Mouse (Mus musculus) monocyte, adult 2 months (primary cell): ENCODE measurements around the gene Apbb2.

Experiments
- DNase-seq, 2 experiments: peaks; one replicate each; pipeline ENCODE4 v3.0.0; 2022; ENCODE audit warnings: low spot score in 2 of 2, low read depth in 1 of 2

Gene Apbb2

DNA sequence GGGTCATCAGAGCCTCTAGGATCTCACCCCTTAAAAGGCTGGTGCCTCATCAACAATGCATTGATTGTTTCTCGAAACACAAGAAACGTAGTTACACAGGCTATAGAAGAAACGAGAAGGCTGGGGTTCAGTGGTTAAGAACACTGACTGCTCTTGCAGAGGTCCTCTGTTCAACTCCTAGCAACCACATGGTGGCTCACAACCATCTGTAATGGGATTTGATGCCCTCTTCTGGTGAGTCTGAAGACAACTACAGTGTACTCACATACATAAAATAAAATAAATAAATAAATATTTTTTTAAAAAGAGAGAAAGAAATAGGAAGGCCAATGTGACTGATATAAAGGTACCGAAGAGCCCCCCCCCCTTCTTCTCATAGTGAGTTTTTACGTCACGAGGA is 228.0 kb downstream of the Apbb2 start:
- DNase-seq: no peak

DNA sequence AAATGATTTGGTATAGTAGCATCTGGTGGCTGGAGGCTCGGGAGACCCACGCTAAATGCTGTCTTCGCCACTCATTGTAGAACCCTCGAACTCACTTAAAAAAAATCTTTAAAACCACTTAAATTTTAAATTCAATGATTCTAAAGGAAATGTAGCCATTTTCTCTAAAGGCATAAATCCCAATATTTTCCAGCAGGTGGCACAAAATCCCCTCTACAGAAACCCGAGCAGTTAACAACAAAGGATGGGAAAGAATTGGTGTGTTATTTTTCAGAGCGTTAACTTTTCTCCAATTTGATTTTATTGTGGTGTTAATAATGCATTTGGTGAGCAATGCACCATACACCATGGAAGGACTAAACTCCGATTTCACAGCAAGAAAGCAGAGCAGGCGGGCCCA is 231.1 kb downstream of the Apbb2 start:
- no peak for DNase-seq

DNA sequence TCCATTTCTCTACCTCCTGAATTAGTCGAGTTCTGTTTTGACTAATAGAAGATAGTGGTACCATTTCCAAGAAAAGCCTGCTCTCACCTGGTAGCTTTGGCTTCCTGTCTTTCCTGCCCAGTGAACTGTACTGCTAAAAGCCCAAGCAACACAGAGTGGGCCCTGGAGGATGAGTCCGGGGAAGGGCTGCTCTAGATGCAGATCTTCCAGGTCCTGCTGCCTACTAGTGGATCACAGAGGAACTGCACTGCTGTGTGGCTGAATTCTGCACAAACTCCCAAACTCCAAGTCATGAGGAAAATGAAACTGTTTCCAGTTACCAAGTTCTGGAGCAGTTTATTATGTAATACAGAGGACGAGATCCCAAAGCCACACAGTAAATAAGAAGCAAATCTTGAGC is 232.9 kb downstream of the Apbb2 start:
- DNase-seq: no peak

- no peak for DNase-seq
Measured at GRCm38 (mm10) chr5:66384806-66385446, 233.7 kb downstream of the Apbb2 start.

- DNase-seq: no peak
Measured at GRCm38 (mm10) chr5:66384114-66384513, 234.5 kb downstream of the Apbb2 start.

DNA sequence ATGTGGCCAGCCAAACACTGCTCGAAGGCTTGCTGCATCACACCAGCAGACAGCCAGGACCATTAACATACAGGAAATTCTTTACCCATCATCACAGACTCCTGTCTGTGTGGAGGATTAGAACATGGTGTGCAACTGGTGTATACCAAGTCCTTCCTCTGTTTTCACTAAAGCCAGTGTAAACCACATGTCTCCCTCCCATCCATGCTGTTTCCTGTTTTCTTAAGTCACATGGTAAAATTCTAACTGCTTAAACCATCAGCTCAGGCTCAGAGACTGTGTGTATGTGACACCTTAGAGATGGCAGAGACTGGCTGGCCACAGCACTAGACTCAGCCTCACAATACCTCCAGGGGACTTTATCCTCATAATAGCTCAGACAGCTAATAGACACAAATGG is 236.5 kb downstream of the Apbb2 start:
- DNase-seq: no peak

DNA sequence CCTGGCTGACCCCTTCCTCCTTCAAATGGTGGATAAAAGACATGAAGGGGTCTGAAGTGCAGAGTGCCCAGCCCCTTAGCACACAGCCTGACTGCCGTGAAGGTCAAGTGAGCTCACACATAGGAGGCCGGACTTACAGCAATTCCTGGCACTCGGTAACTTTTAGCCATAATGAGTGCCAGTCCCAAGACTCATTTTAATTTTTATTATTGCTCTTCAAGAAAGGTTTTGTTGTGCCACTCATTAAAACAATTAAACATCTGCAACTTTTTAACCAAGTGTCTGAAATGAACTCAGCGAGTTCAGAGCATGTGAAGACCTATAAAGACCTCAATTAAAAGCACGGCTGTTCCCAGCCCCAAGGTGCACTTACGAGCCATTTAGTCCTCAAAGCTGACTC is 239.6 kb downstream of the Apbb2 start:
- DNase-seq: no peak

DNA sequence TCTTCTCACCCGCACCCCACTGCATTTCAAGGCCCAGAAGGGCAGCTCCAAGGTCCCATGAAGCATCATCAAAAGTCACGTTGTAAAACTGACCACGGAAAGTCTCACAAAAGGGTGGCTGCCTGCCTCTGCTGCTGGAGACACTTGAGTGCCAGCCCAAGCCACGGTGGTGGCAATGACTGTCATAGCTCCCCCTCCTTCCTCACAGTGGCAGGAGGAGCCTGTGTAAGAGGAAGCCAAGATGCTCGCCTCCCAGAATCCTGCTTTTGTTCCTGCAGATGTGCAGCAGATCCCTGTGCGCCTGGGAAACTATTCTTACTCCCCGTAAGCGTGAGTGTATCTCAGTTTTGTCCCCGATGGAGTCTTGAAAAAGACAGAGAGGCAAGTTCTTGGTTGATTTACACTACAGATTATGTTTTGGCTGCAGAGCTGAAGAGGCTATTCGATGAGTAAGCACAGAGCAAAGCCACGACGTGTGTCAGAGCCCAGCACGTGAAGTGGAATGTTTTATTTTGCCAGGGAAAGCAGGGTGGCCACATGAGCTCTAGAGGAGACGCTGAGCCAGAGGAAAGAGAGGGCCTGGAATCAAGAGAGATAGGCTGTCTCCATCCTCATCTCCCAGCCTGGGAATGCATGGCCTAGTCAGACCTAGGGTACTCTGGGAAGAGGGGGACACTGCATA is 241.9 kb downstream of the Apbb2 start:
- DNase-seq: no peak

DNA sequence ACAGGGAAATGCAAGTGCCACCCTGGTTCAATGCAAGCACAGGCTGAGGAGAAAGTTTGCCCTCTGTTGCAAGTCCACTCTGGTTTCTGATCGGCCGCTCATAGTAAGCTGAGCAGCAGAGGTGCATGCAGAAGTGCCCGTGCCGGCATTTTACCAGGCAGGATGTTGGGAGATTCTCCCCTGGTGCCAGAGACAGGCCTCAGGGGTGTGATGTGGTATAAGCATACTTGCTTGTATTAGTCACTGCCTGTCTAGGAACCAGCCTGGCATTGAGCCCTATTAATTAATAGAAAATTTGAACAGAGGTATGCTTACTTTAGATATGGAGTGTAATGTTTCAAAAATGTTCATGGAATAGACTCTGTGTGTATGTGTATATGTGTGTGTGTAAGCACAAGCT is 244.2 kb downstream of the Apbb2 start:
- DNase-seq: no peak

DNA sequence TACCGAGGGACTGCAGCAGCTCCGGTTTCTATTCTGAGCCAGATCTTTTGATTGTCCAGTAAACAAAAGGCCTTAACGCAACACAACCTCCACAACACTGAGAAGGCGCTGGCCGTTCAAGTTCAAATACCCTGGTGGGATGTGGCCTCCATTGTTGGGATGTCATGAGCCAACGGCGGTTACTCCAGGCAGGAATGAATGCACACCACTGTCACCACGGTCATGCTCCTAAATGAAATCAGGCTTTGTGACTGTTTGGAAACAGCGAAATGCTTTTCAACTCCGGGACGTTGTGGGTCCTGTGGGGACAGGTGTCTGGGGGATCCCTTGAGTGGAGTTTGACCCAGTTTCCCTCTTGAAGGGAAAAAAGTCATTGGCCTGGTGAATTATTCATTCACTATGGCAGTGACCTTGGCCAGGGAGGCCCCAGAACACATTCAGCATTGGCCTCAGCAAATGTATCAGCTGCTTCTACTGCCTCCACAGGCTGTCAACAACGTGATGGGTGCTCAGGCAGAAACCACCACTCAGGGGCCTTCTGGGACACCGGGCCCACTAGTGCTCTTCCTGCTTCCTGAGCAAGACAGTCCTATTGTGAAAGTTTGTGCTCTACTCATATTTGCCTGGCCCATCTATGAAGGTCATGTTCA is 244.9 kb downstream of the Apbb2 start:
- no peak for DNase-seq

GRCm38 (mm10) chr5:66371131-66371530 is 247.5 kb downstream of the Apbb2 start:
- no peak for DNase-seq

GRCm38 (mm10) chr5:66368966-66369365 is 249.6 kb downstream of the Apbb2 start:
- no peak for DNase-seq

DNA sequence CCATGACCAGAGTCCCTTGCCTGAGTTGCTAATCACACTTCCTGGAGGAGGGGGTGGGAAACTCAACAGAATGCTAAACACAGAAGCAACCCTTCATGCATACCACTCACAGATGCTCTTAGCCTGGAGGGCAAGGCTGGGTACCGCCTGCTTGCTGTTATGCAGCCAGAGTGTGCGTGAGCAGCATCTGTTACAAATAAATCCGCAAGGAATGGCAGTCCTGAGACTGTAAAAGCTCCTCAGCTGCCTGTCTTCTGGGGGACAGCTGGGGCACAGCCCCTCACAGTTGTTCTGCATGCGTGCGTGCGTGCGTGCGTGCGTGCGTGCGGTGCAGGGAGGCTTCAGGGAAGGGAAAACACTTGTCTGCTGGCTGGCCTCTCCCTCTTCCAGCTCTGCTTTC is 250.9 kb downstream of the Apbb2 start:
- no peak for DNase-seq

GRCm38 (mm10) chr5:66363274-66364261 is 255.0 kb downstream of the Apbb2 start:
- DNase-seq: no peak

DNA sequence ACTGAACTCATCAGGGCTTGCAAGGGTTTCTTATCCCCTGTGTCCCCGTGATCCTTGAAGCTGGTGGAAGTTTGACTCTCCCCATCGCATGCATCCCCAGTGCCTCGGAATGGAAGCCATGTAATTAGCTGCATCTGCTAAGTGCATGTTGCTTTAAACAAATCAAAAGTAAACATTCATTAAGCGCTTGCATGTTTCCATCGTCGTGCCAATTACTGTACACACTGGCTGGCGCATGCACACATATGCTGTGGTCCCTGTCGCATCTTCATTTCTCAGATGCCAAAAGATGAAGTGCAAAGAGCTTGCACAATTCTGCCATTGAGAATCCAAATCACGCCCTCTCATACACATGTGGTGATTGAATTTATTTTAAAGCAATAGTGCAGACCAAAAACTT is 257.8 kb downstream of the Apbb2 start:
- DNase-seq: no peak

GRCm38 (mm10) chr5:66359742-66360423 is 258.7 kb downstream of the Apbb2 start:
- DNase-seq: no peak

GRCm38 (mm10) chr5:66355147-66355546 is 263.4 kb downstream of the Apbb2 start:
- DNase-seq: no peak

DNA sequence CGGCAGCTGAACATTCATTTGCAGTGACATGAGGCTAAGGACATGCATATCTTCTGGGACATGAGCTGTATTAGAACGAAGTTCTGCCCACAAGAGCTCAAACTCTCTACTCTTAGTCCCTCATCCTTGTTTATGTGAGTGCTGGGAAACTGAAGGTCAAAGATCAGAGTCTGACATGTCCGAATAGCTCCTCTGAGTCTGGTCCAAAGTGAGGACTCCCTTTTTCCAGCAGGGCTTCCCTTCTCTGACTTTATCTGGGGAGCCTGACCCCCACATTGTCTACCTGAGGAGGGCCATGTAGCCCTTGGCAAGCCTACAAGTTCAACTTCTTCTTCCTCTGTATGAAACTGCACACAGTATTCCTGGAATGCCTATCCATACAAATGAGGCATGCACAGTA is 264.7 kb downstream of the Apbb2 start:
- no peak for DNase-seq

DNA sequence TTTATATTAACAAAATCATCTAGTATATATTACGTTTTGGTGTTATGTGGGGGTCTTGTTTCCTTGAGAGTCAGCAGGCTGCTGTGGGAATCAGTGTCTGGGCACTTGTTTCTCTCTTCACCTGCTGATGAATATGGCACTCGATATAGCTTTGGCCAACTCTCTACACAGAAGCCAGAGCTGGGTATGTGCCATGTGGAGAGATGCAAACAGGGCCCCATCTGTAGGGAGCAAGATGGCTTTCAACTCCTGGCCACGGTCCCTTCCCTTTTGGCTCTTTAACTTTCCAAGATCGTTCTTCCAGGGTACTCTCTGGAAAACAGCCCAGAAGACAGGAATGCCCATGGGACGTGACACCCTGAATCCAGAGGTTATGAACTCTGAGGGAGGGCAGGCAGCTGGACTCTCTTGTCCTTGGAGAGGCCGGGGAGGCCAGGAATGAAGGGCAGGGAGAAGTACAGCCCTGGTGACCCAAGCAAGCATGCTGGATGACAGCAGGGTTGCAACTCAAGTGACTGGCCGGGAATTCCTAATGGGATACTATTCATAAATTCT is 266.7 kb downstream of the Apbb2 start:
- DNase-seq: no peak

DNA sequence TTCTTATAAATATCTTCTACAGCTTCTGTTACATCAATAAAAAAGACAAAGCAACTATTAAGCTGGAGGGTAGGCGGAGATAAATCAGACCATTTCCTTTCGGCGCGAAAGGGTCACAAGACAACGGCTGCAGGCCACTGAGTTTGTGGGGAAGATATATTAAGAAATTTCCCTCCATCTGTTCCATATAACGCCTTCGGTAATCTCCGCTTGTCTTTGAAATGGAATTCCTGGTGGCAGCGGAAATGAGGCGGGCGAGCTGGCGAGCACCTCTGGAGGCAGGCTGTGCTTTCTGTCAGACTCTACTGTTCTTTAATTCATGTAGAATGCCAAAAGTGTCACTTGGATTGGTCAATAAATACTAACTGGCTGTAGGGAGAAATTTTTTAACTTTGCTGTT is 267.5 kb downstream of the Apbb2 start:
- no peak for DNase-seq

GRCm38 (mm10) chr5:66350611-66351010 is 268.0 kb downstream of the Apbb2 start:
- no peak for DNase-seq
